ENCODE assay signal across 8 mouse cellular contexts in genomic region chr9:37401802-37402201, GRCm38 (mm10). TPM values are rescaled to one million over a fixed set of nuclear protein-coding genes. Genes with fewer than 3 reads are reported as not detected.
DNase-seq lines count a peak whose midpoint lies in the region; ATAC-seq and TF ChIP-seq lines count a peak whose summit lies in the region.

Gene Robo4 (plus strand): TSS chr9:37401897.

- no peaks in the 10 kb centered on the region for H3K36me3 ChIP-seq in ES-Bruce4 (ENCODE audit: control insufficient read depth, insufficient read depth, low read length, poor library complexity, severe bottlenecking)
- H3K36me3 ChIP-seq in limb, embryonic 11.5 days (ENCODE audit: control insufficient read depth, insufficient read depth, low read length) = no peaks in the 10 kb centered on the region
- no peaks in the 10 kb centered on the region for H3K36me3 ChIP-seq in stomach, postnatal 0 days (ENCODE audit: control insufficient read depth, insufficient read depth, low read length)

- H3K9ac ChIP-seq in ES-Bruce4 (ENCODE audit: low read depth, poor library complexity, severe bottlenecking) = no peak within 1 kb of the TSS
- H3K9ac ChIP-seq in limb, embryonic 11.5 days (ENCODE audit: low read length) = no peak within 1 kb of the TSS
- H3K9ac ChIP-seq in stomach, postnatal 0 days (ENCODE audit: low read length) = peak within 1 kb of the TSS; percentile 38

- WGBS in limb, embryonic 11.5 days = 17% methylated on average over 7 of the region's 7 CpGs
- 16% methylated on average over 7 of the region's 7 CpGs for WGBS in stomach, postnatal 0 days

- no peak for TF ChIP-seq CTCF in ES-Bruce4 (IDR thresholded peaks at IDR 0.05; ENCODE audit: low read depth, low read length)
- no peak for TF ChIP-seq CTCF in stomach, postnatal 0 days (IDR thresholded peaks at IDR 0.05; ENCODE audit: low read depth)

- no peak within 1 kb of the TSS; the same call in 1 of the 2 replicates for H3K4me3 ChIP-seq in ES-Bruce4 (ENCODE audit: low read depth, low read length)
- H3K4me3 ChIP-seq in limb, embryonic 11.5 days (ENCODE audit: low read depth, low read length) = no peak within 1 kb of the TSS
- peak within 1 kb of the TSS; percentile 20 for H3K4me3 ChIP-seq in stomach, postnatal 0 days (ENCODE audit: low read depth, low read length)

- H3K9me3 ChIP-seq in ES-Bruce4 (replicated peaks; ENCODE audit: control insufficient read depth, insufficient read depth, low read length, poor library complexity, severe bottlenecking) = no peaks in the 10 kb centered on the region
- no peaks in the 10 kb centered on the region for H3K9me3 ChIP-seq in limb, embryonic 11.5 days (ENCODE audit: control insufficient read depth, low read length)
- H3K9me3 ChIP-seq in stomach, postnatal 0 days (ENCODE audit: control insufficient read depth, low read length) = no peaks in the 10 kb centered on the region

- no peak for TF ChIP-seq POLR2A in ES-Bruce4 (IDR thresholded peaks at IDR 0.05; ENCODE audit: insufficient read depth, low read length)

- TF ChIP-seq EP300 in ES-Bruce4 (IDR thresholded peaks at IDR 0.05; ENCODE audit: insufficient read depth, low read depth, low read length) = peak; percentile 61; the same call in 1 of the 2 replicates
- TF ChIP-seq EP300 in stomach, postnatal 0 days (optimal IDR thresholded peaks at IDR 0.05) = no peak

- intact Hi-C loops in heart, postnatal 10 days (cut with DNase I) = loop anchor here (2.0 to 5.0 kb wide), 3 partner anchors 17 to 55 kb away; partner anchors contain the start of gene Ccdc15

- H3K4me1 ChIP-seq in ES-Bruce4 (ENCODE audit: control insufficient read depth, insufficient read depth, low read length) = no peaks in the 10 kb centered on the region
- H3K4me1 ChIP-seq in limb, embryonic 11.5 days (ENCODE audit: control insufficient read depth, insufficient read depth, low read length) = no peaks in the 10 kb centered on the region
- H3K4me1 ChIP-seq in stomach, postnatal 0 days (replicated peaks; ENCODE audit: control insufficient read depth, insufficient read depth) = no peaks in the 10 kb centered on the region

- no peak for ATAC-seq in limb, embryonic 11.5 days (ENCODE audit: insufficient number of reproducible peaks, low FRiP score, low TSS enrichment, low read depth)
- ATAC-seq in stomach, postnatal 0 days (ENCODE audit: low FRiP score, low TSS enrichment) = peak; percentile 31; the same call in 1 of the 2 replicates

- DNase-seq in adrenal gland, postnatal 4 days (ENCODE audit: low spot score in 2 of 2) = no peak
- DNase-seq in heart, postnatal 10 days = peak; percentile 36 to 44
- DNase-seq in limb, embryonic 11.5 days (ENCODE audit: low spot score) = no peak
- no peak for DNase-seq in stomach, postnatal 0 days (ENCODE audit: low spot score)
- no peak for DNase-seq in left cerebral cortex, adult 11 months (ENCODE audit: low spot score)
- DNase-seq in Muller cell, postnatal 12 days (ENCODE audit: inconsistent ontology term) = no peak
- DNase-seq in urinary bladder, postnatal 10 days (ENCODE audit: low spot score) = no peak

- no peaks in the 10 kb centered on the region for H3K27me3 ChIP-seq in ES-Bruce4 (ENCODE audit: control insufficient read depth, insufficient read depth, low read length, poor library complexity, severe bottlenecking)
- no peaks in the 10 kb centered on the region; the same call in 1 of the 2 replicates for H3K27me3 ChIP-seq in limb, embryonic 11.5 days (ENCODE audit: control insufficient read depth, insufficient read depth, low read length)
- H3K27me3 ChIP-seq in stomach, postnatal 0 days (ENCODE audit: control insufficient read depth, insufficient read depth, low read length) = no peaks in the 10 kb centered on the region

- 0 out of 2 replicates have a peak within 1 kb of the TSS, but pooled peaks have one; percentile 13 for H3K27ac ChIP-seq in ES-Bruce4 (ENCODE audit: insufficient read depth, low read length)
- H3K27ac ChIP-seq in limb, embryonic 11.5 days (replicated peaks; ENCODE audit: low read depth, low read length) = no peak within 1 kb of the TSS
- peak within 1 kb of the TSS; percentile 45 for H3K27ac ChIP-seq in stomach, postnatal 0 days (replicated peaks)

- peak within 1 kb of the TSS; percentile 12; the same call in 1 of the 2 replicates for H3K4me2 ChIP-seq in limb, embryonic 11.5 days (ENCODE audit: low read depth, severe bottlenecking)
- no peak within 1 kb of the TSS for H3K4me2 ChIP-seq in stomach, postnatal 0 days (replicated peaks; ENCODE audit: low read depth)

RNA-seq across cellular contexts. Expression of gene Robo4, which starts in this region (rescaled TPM):
- polyA plus RNA-seq in ES-Bruce4 (2011; ENCODE audit: insufficient read depth, insufficient read length, low read depth, missing spikeins) = 0.64 TPM in 1 of 2 replicates, not detected in the other
- total RNA-seq in adrenal gland, postnatal 4 days (2021) = 10 to 100 TPM; 31.3 to 32.9 TPM
- total RNA-seq in heart, postnatal 10 days (2021) = 10 to 100 TPM; 40.9 to 50.6 TPM
- polyA plus RNA-seq in limb, embryonic 11.5 days (2014; fragmentation: Nextera tagmentation; extraction: Ambion mirVana) = 6.6 and 9.0 TPM in 2 replicates
- 4.4 and 5.2 TPM in 2 replicates for polyA plus RNA-seq in stomach, postnatal 0 days (2015; fragmentation: Nextera tagmentation; extraction: Ambion mirVana)

Comparison
In these comparisons a context has a peak if more than half of its experiments do, and no peak if none do; other contexts are left out.
1. DNase-seq: peak in heart, postnatal 10 days (2 of 2); none in adrenal gland, postnatal 4 days (0 of 2), limb, embryonic 11.5 days (single experiment), stomach, postnatal 0 days (single experiment), left cerebral cortex, adult 11 months (single experiment), Muller cell, postnatal 12 days (single experiment) and urinary bladder, postnatal 10 days (single experiment).